Mouse (Mus musculus) embryonic fibroblast, embryonic 13.5 days (primary cell): Measurements from ENCODE around the gene Jun.

Experiments
- CTCF ChIP-seq: IDR thresholded peaks from 2 replicates; pipeline ENCODE4 v1.5.1; 2011; ENCODE audit warnings: mild to moderate bottlenecking, control low read depth, low read length, moderate library complexity, borderline replicate concordance; ENCODE audit not compliant: insufficient read depth
- POLR2A ChIP-seq: IDR thresholded peaks from 2 replicates; pipeline ENCODE4 v1.6.1; 2011; ENCODE audit warnings: low read depth, mild to moderate bottlenecking, control low read depth, low read length, moderate library complexity

DNA sequence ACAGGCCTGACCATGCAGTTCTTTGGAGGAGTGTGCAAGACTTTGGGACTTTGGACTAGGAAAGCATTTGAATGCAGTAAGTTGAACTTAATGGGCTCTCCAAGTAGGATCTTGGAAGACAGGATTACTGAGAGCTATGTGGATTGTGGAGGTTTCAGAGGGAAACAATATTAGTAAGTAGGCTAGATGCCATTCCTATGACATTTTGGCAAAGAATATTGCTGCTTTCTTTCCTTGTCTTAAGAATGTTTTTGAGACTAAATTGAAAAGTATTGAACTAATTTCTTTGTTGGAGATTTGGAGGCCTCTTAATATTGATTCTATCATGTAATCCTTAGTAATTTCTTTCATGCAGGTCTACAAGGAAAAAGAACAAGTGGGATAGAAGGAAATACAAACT is 39.8 kb downstream of the Jun start:
- no peak for TF ChIP-seq CTCF
- no peak for TF ChIP-seq POLR2A
